Comparison of ENCODE assay signal across 14 mouse cellular contexts in genomic region chr6:47389908-47390307, GRCm38 (mm10).
DNase-seq lines count a peak whose midpoint lies in the region; ATAC-seq and TF ChIP-seq lines count a peak whose summit lies in the region.
"Had no signal": no experiment of that assay in that cellular context is flagged by ENCODE, and none has a peak within 500 bp of the region (broad histone marks: within the 10 kb centered on the region; RNA-seq: fewer than 3 reads in every experiment).

No protein-coding gene starts in this region.

- H3K9ac ChIP-seq in forebrain, embryonic 13.5 days: no peak overlapping the region
- no peak overlapping the region for H3K9ac ChIP-seq in forebrain, embryonic 11.5 days (ENCODE audit: low read length)
- no peak overlapping the region for H3K9ac ChIP-seq in hindbrain, embryonic 16.5 days (ENCODE audit: low read depth, low read length)
- no peak overlapping the region for H3K9ac ChIP-seq in hindbrain, postnatal 0 days (replicated peaks; ENCODE audit: low read length)
- no peak overlapping the region for H3K9ac ChIP-seq in neural tube, embryonic 12.5 days
- H3K9ac ChIP-seq: embryonic facial prominence, embryonic 13.5 days; hindbrain, embryonic 13.5 days had no signal

- no peaks in the 10 kb centered on the region for H3K36me3 ChIP-seq in forebrain, embryonic 13.5 days (ENCODE audit: poor library complexity, severe bottlenecking)
- no peaks in the 10 kb centered on the region for H3K36me3 ChIP-seq in forebrain, embryonic 11.5 days (ENCODE audit: control insufficient read depth, insufficient read depth, low read length)
- H3K36me3 ChIP-seq in hindbrain, embryonic 16.5 days (ENCODE audit: control insufficient read depth, insufficient read depth, low read length): no peaks in the 10 kb centered on the region
- no peaks in the 10 kb centered on the region for H3K36me3 ChIP-seq in hindbrain, postnatal 0 days (ENCODE audit: insufficient read depth, low read length)
- no peaks in the 10 kb centered on the region for H3K36me3 ChIP-seq in neural tube, embryonic 12.5 days
- H3K36me3 ChIP-seq: embryonic facial prominence, embryonic 13.5 days; heart, embryonic 10.5 days; hindbrain, embryonic 13.5 days had no signal

- 22% methylated on average over 4 of the region's 4 CpGs for WGBS in forebrain, embryonic 13.5 days
- 51% methylated on average over 4 of the region's 4 CpGs for whole genome bisulfite sequencing in forebrain, embryonic 11.5 days
- WGBS in hindbrain, embryonic 16.5 days: 32% methylated on average over 4 of the region's 4 CpGs
- WGBS in hindbrain, postnatal 0 days: 36% methylated on average over 4 of the region's 4 CpGs
- 30% methylated on average over 4 of the region's 4 CpGs for WGBS in neural tube, embryonic 12.5 days

- H3K27ac ChIP-seq in forebrain, embryonic 13.5 days: no peak overlapping the region
- H3K27ac ChIP-seq in forebrain, embryonic 11.5 days (ENCODE audit: low read depth, low read length): no peak overlapping the region
- no peak overlapping the region for H3K27ac ChIP-seq in hindbrain, embryonic 16.5 days (ENCODE audit: low read depth, low read length)
- H3K27ac ChIP-seq in hindbrain, postnatal 0 days: no peak overlapping the region
- no peak overlapping the region for H3K27ac ChIP-seq in neural tube, embryonic 12.5 days
- H3K27ac ChIP-seq: heart, embryonic 10.5 days had no signal

- TF ChIP-seq CTCF in hindbrain, postnatal 0 days (IDR thresholded peaks at IDR 0.05; ENCODE audit: low read depth): no peak

- DNase-seq in forebrain, embryonic 11.5 days (ENCODE audit: low spot score): no peak
- DNase-seq in hindbrain, postnatal 0 days (ENCODE audit: low spot score): no peak
- DNase-seq in neural tube, embryonic 10.5 days (ENCODE audit: extremely low spot score, low spot score): no peak
- no peak for DNase-seq in ovary, adult 18-20 months (ENCODE audit: low spot score)
- DNase-seq in spleen, adult 12 weeks (ENCODE audit: low spot score): no peak
- DNase-seq: B cell, adult 2 months; heart, postnatal 4 days had no signal

- H3K27me3 ChIP-seq in forebrain, embryonic 13.5 days: no peaks in the 10 kb centered on the region
- H3K27me3 ChIP-seq in forebrain, embryonic 11.5 days (ENCODE audit: control insufficient read depth, insufficient read depth, low read length): no peaks in the 10 kb centered on the region
- H3K27me3 ChIP-seq in hindbrain, embryonic 16.5 days (replicated peaks; ENCODE audit: control insufficient read depth, insufficient read depth, low read length): no peaks in the 10 kb centered on the region
- no peaks in the 10 kb centered on the region for H3K27me3 ChIP-seq in hindbrain, postnatal 0 days (ENCODE audit: insufficient read depth, low read length)
- H3K27me3 ChIP-seq in neural tube, embryonic 12.5 days (replicated peaks): no peaks in the 10 kb centered on the region
- H3K27me3 ChIP-seq: embryonic facial prominence, embryonic 13.5 days; hindbrain, embryonic 13.5 days had no signal

- no peak overlapping the region for H3K4me2 ChIP-seq in forebrain, embryonic 13.5 days
- no peak overlapping the region for H3K4me2 ChIP-seq in forebrain, embryonic 11.5 days (ENCODE audit: low read depth, low read length, severe bottlenecking)
- no peak overlapping the region for H3K4me2 ChIP-seq in hindbrain, embryonic 16.5 days (ENCODE audit: low read length)
- H3K4me2 ChIP-seq in hindbrain, postnatal 0 days (ENCODE audit: low read depth, low read length): no peak overlapping the region
- no peak overlapping the region for H3K4me2 ChIP-seq in neural tube, embryonic 12.5 days (replicated peaks)
- H3K4me2 ChIP-seq: embryonic facial prominence, embryonic 13.5 days; hindbrain, embryonic 13.5 days had no signal

- peaks cover 16% of the 10 kb centered on the region for H3K4me1 ChIP-seq in forebrain, embryonic 13.5 days
- no peaks in the 10 kb centered on the region for H3K4me1 ChIP-seq in forebrain, embryonic 11.5 days (replicated peaks; ENCODE audit: control insufficient read depth, insufficient read depth, low read length)
- H3K4me1 ChIP-seq in hindbrain, embryonic 16.5 days (ENCODE audit: control insufficient read depth, insufficient read depth, low read depth, low read length): peaks cover 2% of the 10 kb centered on the region; the same call in 1 of the 2 replicates
- no peaks in the 10 kb centered on the region for H3K4me1 ChIP-seq in hindbrain, postnatal 0 days (ENCODE audit: insufficient read depth, low read length)
- no peaks in the 10 kb centered on the region for H3K4me1 ChIP-seq in neural tube, embryonic 12.5 days
- H3K4me1 ChIP-seq: heart, embryonic 10.5 days had no signal

- H3K9me3 ChIP-seq in forebrain, embryonic 13.5 days (replicated peaks): no peaks in the 10 kb centered on the region
- H3K9me3 ChIP-seq in forebrain, embryonic 11.5 days (ENCODE audit: control insufficient read depth, low read length): no peaks in the 10 kb centered on the region
- no peaks in the 10 kb centered on the region for H3K9me3 ChIP-seq in hindbrain, embryonic 16.5 days (ENCODE audit: control insufficient read depth, low read length)
- no peaks in the 10 kb centered on the region for H3K9me3 ChIP-seq in hindbrain, postnatal 0 days (ENCODE audit: low read length)
- H3K9me3 ChIP-seq in neural tube, embryonic 12.5 days: no peaks in the 10 kb centered on the region
- H3K9me3 ChIP-seq: embryonic facial prominence, embryonic 13.5 days; heart, embryonic 10.5 days; hindbrain, embryonic 13.5 days had no signal

- 0 out of 2 replicates have a peak, but pooled peaks have one; percentile 30 for ATAC-seq in forebrain, embryonic 13.5 days
- no peak for ATAC-seq in forebrain, embryonic 11.5 days (replicated peaks; ENCODE audit: low FRiP score)
- ATAC-seq in hindbrain, embryonic 16.5 days: 0 out of 2 replicates have a peak, but pooled peaks have one; percentile 54
- no peak for ATAC-seq in hindbrain, postnatal 0 days
- peak; percentile 58; the same call in 1 of the 2 replicates for ATAC-seq in neural tube, embryonic 12.5 days (ENCODE audit: low FRiP score, low read depth)
- ATAC-seq: inflammation-experienced regulatory T-cells, adult 6 months had no signal

- H3K4me3 ChIP-seq in forebrain, embryonic 13.5 days: no peak overlapping the region
- H3K4me3 ChIP-seq in forebrain, embryonic 11.5 days (ENCODE audit: low read depth, low read length): no peak overlapping the region
- no peak overlapping the region for H3K4me3 ChIP-seq in hindbrain, embryonic 16.5 days (ENCODE audit: low read length)
- no peak overlapping the region for H3K4me3 ChIP-seq in hindbrain, postnatal 0 days (ENCODE audit: low read length)
- H3K4me3 ChIP-seq in neural tube, embryonic 12.5 days: no peak overlapping the region
- H3K4me3 ChIP-seq: embryonic facial prominence, embryonic 13.5 days; heart, embryonic 10.5 days; hindbrain, embryonic 13.5 days had no signal

Comparison
In these comparisons a context has a peak if more than half of its experiments do, and no peak if none do; other contexts are left out.
1. ATAC-seq: peak in forebrain, embryonic 13.5 days (single experiment), hindbrain, embryonic 16.5 days (single experiment) and neural tube, embryonic 12.5 days (single experiment); none in forebrain, embryonic 11.5 days (single experiment) and hindbrain, postnatal 0 days (single experiment).